Mouse (Mus musculus) retina, postnatal 7 days (tissue): ENCODE results near the gene Rab29.
"Not testable (repeated sequence)": the region's sequence is repeated elsewhere in the genome, so short reads cannot be mapped to it uniquely, and the experiment has no call there.

ENCODE experiments used
- DNase-seq: peaks from one replicate; pipeline ENCODE4 v3.0.0-alpha.2; 2012; ENCODE audit warnings: low read depth, low spot score

Gene Rab29

GRCm38 (mm10) chr1:131867093-131867945 lies at the start of gene Rab29:
TSS of gene Rab29 (plus strand) at chr1:131867224.
- DNase-seq: peak; percentile 77

- not testable (repeated sequence) for DNase-seq
These were observed 46.7 kb upstream of the Rab29 start for GRCm38 (mm10) chr1:131820353-131820752.

- DNase-seq: no peak
These were observed 46.1 kb upstream of the Rab29 start for GRCm38 (mm10) chr1:131820887-131821328.

DNA sequence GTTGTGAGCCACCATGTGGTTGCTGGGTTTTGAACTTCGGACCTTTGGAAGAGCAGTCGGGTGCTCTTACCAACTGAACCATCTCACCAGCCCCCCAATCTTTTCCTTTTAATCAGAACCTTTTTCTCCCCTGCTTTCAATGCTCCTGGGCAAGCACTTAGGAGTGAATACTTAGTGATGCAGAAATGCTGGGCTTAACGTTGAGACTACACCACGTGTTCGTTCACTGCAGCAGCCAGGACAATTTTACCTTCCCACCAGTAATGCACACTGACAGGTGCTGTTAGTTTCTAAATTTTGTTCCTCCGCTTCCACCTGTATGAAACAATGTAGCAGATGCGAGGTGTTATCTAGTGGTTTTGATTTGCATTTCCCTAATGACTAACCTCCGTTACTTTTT lies 44.7 kb upstream of the Rab29 start:
- DNase-seq: no peak

DNA sequence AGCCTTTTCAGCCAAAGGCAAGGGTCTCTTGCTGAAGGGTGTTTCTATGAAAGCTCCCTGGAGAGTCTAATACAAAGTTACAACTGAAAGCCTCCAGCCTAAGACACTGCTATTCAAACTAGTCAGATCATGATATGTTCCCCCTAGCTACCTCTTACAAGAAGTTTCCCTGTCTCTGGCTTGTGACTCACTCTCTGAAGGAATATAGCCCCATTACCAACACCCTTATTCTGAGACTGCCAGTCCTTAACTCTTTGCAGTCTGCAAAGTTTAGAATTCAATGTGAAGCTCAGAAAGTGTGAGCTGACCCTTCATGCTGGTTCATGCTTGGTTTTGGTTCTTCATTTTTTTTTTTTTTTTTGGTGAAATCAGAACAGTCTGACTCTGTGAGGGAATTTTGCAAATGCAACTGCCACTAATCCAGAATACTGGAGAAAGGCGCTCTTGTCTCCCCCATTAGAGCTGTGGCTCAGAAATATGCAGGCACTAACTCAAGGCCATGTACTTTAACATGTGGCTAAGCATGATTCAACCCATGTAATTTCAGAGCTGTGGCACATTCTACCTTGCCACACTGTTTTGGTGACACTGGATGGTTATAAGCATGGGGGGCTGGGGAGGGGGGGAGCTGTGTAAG lies 44.0 kb upstream of the Rab29 start:
- no peak for DNase-seq

DNA sequence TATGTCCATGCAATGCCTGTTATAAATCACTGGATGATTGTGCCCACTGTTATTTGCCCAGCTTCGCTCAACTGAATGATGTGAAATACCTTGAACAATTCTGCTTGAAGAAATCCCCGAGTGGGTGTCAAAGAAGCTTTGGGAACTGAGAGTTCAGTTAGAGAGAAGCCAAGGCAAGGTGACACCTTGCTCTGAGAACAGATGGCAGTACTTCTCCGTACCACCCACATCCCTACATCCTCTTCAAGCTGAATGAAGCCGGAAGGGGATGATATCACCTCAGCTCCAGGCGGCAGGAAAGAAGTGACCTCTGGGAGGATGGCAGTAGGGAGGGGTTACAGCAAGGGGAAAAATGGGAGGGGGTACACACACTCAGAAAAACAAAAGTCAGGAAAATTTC lies 43.5 kb upstream of the Rab29 start:
- DNase-seq: no peak

DNA sequence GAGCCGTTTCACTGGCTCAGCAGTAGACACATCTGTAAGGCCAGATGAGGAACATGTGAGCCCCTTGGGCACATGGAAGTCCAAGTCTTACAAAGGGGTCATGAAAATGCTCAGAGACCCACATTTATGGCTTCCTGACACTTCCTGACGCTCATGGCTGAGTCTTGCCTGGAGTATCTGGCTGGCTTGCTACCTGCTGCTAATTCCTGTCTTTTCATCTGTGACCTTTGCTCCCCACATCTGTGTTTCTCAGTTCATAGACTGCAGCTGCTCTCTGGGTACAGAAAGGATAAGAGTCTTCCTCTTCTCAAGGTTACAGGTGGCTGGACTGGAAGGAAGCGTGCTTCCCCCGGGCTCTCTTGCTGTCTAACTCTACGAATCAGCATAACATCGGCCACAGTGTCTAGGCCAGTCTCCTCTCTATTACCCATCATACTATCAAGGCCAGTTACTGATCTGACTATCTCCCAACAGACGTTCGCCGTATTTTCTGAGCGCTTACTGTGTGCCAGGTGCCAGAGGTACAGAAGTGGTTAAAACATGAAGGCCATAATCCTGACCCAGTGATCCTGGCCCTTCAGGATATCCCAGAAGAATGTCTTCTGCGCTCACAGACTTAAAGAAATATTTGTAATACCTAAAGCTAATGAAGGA lies 42.4 kb upstream of the Rab29 start:
- no peak for DNase-seq

DNA sequence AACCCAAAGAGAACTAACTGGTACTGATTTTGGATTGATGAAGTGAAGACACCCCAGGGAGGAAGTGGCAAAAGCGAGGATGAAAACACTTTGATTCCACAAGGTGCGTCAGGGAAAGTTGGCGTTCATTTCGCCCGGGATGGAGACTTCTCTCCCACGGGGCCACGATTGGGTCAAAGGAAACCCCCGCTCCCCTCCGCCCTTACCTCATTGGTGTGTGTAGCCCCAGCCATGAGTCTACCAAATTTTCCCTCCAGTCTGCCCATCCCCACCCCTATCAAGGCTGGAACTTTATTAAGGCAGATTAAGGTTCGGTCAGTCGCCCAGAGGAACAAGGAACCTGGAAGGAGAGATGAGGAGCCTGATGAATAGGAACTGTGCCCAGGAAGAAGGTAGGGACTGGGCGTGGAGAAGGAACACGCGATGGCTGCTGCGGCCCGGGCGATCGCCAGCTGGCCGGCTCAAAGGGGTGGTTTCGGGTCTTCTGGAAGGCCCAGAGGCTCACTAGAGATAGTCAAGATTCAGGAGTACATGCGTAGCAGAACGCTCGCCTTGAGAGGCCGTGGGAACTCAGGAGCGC lies 39.7 kb upstream of the Rab29 start, which contains the start of gene Slc41a1:
Slc41a1 (plus strand) TSS at position 287 of the 580 bp plus-strand sequence.
- no peak for DNase-seq

DNA sequence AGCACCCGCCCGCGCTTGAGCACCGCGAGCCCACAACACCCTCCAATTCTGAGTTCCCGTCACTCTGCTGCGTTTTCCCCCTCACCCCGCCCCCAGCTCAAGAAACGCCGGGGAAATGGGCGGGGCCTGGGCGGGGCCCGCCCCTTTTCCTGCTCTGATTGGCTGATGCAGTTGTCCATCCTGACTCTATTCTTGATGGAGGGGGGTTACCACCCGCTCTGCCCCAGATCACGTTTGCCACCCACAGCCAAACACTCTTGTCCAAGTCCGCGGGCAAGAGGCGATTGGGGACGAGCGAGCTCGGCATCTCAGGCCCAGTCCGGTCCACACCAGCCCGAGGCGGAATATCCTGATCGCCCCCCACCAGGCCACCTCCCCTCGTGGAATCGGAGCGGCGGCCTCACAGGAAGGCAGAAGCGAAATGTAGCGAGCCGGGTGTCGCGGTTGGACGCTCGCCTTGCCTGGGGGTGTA lies 39.2 kb upstream of the Rab29 start:
- peak; percentile 94 for DNase-seq

GRCm38 (mm10) chr1:131828297-131829126 lies 38.5 kb upstream of the Rab29 start:
- no peak for DNase-seq

- DNase-seq: no peak
These were observed 37.7 kb upstream of the Rab29 start for GRCm38 (mm10) chr1:131829279-131829678.

- DNase-seq: no peak
These were observed 36.5 kb upstream of the Rab29 start for GRCm38 (mm10) chr1:131830561-131830960.

- no peak for DNase-seq
These were observed 35.9 kb upstream of the Rab29 start for GRCm38 (mm10) chr1:131830971-131831641.

- no peak for DNase-seq
These were observed 30.0 kb upstream of the Rab29 start for GRCm38 (mm10) chr1:131837035-131837434.

- no peak for DNase-seq
These were observed 28.5 kb upstream of the Rab29 start for GRCm38 (mm10) chr1:131838542-131838941.

GRCm38 (mm10) chr1:131839279-131839678 lies 27.7 kb upstream of the Rab29 start:
- no peak for DNase-seq

- no peak for DNase-seq
These were observed 24.8 kb upstream of the Rab29 start for GRCm38 (mm10) chr1:131842221-131842620.

GRCm38 (mm10) chr1:131843758-131844157 lies 23.3 kb upstream of the Rab29 start:
- DNase-seq: no peak

DNA sequence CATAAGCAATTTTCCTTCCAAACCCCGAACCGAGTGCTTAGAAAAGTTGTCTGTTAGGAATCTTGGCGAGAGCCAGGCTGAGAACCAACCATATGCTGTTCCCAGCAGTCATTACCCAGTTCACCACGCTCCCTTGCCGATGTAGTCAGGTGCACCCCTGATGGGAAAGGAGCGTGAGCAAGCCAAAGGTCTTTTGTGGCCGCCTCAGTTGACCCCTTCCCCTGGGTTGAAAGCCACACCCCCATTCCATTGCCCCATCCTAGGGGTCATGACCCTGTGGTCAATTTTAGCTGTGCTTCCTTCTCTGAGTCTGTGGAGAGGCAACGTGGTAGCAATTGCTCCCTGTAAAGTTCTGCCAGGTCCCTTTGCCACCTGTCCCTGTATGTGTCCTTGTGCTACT lies 22.1 kb upstream of the Rab29 start:
- no peak for DNase-seq

DNA sequence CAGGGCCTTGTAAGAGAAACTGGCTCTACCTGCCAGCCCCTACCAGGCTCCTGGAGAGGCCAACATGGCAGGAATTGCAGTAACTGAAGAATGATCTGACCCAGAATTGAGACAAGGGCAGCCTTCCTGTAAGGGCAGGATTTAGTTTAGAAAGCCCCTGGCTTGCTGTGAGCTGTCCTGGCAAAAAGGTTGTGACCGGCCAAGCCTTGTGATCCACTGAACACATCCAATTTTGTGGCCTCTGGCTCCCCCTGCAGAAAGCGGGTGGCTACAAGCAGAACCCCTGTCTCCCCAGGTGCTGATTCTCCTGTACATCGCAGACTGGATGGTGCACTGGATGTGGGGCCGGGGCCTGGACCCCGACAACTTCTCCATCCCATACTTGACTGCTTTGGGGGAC lies 20.8 kb upstream of the Rab29 start:
- DNase-seq: peak; percentile 5
